Mouse (Mus musculus): Measurements from ENCODE around the gene Nme7.

- no peak for TF ChIP-seq CTCF (IDR thresholded peaks at IDR 0.05; ENCODE audit: insufficient read depth, low read depth, low read length)
- no peak for TF ChIP-seq POLR2A (IDR thresholded peaks at IDR 0.05; ENCODE audit: insufficient read depth, low read depth, low read length)
Observed at GRCm38 (mm10) chr1:164361997-164362396, 58.1 kb downstream of the Nme7 start.
